Mouse (Mus musculus): ENCODE data around the gene Olfr1196.
"Not testable (repeated sequence)": the region's sequence is repeated elsewhere in the genome, so short reads cannot be mapped to it uniquely, and the experiment has no call there.

Gene Olfr1196
- long read RNA-seq, experiment 1: 0 reads
- long read RNA-seq, experiment 2: 0 reads

DNA sequence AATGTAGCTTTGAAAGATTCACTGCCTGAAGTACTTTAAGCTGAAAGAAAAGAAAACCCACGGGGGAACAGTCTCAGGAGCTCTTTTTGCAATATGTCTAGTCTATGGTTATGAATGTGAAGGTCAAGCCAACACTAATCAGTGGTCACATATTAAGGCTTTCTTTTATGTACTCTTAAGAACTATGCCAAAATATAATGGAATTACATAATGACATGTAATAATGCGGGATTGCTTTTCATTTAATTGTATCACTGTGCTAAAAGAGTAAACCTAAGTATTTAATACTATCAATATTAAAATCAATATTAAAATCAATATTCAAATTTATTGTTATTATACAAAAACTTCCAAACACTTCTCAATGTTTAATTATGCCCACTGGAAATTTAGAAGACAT, at the start of gene Olfr1196:
Olfr1196 (minus strand) TSS at position 101 of the 400 bp plus-strand sequence.
- intact Hi-C loops (cut with DNase I): no loop called here

- intact Hi-C loops (cut with DNase I): no loop called here
Measured at GRCm38 (mm10) chr2:88751270-88751669, 46.9 kb upstream of the Olfr1196 start, which contains the start of gene Olfr1198. Olfr1198 (minus strand) TSS chr2:88751370.

- intact Hi-C loops (cut with DNase I): no loop called here
Measured at GRCm38 (mm10) chr2:88743379-88743778, 39.0 kb upstream of the Olfr1196 start.

GRCm38 (mm10) chr2:88732266-88732665, 27.9 kb upstream of the Olfr1196 start, which contains the start of gene Olfr1197:
Olfr1197 (minus strand) TSS chr2:88732366.
- intact Hi-C loops (cut with DNase I): no loop called here

DNA sequence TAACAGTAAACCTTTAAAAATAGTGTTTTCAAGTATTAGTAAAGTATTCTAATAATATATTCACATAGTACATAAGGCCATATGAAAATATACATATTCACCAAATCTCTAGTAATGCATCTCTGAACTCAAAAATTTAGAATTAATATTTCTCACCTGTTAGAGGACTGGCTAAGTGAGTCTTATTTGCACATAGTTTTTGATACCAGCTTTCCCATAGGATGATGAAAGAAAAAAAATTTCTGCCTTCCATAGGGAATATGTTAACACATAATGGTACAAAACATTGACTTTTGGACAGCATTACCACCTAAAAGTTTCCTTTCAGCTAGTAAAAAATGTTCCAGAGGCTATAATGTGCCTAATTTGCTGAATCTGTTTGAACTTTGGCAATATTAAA, 15.3 kb downstream of the Olfr1196 start, which contains the start of gene Olfr1195:
Olfr1195 (minus strand) TSS at position 101 of the 400 bp plus-strand sequence.
- intact Hi-C loops (cut with DNase I): no loop called here

DNA sequence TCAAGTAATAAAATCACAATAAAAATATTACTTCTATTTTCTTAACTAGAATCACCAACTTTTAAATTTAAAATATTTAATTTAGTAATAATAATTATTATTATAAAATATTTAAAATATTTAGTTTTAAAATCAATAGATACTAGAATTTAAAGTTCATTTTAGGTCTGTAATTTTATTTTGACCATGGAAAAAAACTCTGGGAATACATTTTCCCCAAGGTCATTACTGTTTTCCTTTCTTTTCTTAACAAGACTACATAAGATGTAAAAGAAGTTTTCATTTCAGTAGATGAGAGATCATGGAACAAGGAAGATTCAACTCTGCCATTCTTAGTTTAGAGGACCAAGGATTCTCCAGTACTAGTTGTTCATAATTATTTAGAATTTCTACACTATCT, 29.1 kb downstream of the Olfr1196 start, which contains the start of gene Olfr1193:
Olfr1193 (plus strand) TSS at position 301 of the 400 bp plus-strand sequence.
- intact Hi-C loops (cut with DNase I): not testable (repeated sequence)

DNA sequence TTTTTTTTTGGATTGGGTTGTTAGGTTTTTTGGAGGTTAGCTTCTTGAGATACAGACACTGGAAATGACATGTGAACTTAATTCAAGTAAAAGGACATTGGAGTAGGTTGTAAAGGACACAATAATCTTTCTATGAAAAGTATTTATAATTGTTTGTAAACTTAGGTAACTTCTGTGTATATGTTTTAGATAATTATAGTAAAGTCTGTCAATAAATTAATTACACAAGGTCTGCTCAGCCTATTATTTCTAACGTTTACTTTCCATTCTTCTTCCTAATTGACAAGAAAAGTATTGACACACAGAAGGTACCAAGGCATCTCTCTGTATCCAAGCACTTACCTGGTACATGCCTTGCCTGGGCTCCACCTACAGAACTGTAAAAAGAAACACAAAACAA, 56.2 kb downstream of the Olfr1196 start, which contains the start of gene Olfr1192-ps1:
Olfr1192-ps1 (plus strand) TSS at position 301 of the 400 bp plus-strand sequence.
- intact Hi-C loops (cut with DNase I): no loop called here

All from adrenal gland (tissue).